Mouse (Mus musculus): ENCODE data around the gene Prap1. TPM values are rescaled to one million over a fixed set of nuclear protein-coding genes. Genes with fewer than 3 reads are reported as not detected.

Gene Prap1
- total and polyA plus RNA-seq, 2 experiments from 2014 or later, result 0.33 TPM; not detected in 1

GRCm38 (mm10) chr7:140120484-140120883, 27.3 kb downstream of the Prap1 start:
- ATAC-seq (ENCODE audit: insufficient read depth, low read depth) (no peak), DNase-seq (ENCODE audit: low spot score) (no peak)
- no peak overlapping the region for H3K9ac ChIP-seq (replicated peaks; ENCODE audit: low read depth, low read length)
- H3K27ac ChIP-seq (ENCODE audit: low read depth), result no peak overlapping the region
- TF ChIP-seq EP300 (IDR thresholded peaks at IDR 0.05; ENCODE audit: low read depth), result no peak
- no peaks in the 10 kb centered on the region for H3K9me3 ChIP-seq (replicated peaks; ENCODE audit: control insufficient read depth, low read length)
- no peak overlapping the region for H3K4me3 ChIP-seq (ENCODE audit: low read depth, low read length)
- peaks cover 10% of the 10 kb centered on the region; the same call in 1 of the 2 replicates for H3K4me1 ChIP-seq (ENCODE audit: control insufficient read depth, insufficient read depth)
- 79% methylated on average over 2 of the region's 2 CpGs for WGBS
- H3K27me3 ChIP-seq (ENCODE audit: control insufficient read depth, insufficient read depth, low read length), result no peaks in the 10 kb centered on the region
- no peak overlapping the region for H3K4me2 ChIP-seq (ENCODE audit: low read depth, low read length)
- no peaks in the 10 kb centered on the region for H3K36me3 ChIP-seq (replicated peaks; ENCODE audit: control insufficient read depth, insufficient read depth, low read length)

DNA sequence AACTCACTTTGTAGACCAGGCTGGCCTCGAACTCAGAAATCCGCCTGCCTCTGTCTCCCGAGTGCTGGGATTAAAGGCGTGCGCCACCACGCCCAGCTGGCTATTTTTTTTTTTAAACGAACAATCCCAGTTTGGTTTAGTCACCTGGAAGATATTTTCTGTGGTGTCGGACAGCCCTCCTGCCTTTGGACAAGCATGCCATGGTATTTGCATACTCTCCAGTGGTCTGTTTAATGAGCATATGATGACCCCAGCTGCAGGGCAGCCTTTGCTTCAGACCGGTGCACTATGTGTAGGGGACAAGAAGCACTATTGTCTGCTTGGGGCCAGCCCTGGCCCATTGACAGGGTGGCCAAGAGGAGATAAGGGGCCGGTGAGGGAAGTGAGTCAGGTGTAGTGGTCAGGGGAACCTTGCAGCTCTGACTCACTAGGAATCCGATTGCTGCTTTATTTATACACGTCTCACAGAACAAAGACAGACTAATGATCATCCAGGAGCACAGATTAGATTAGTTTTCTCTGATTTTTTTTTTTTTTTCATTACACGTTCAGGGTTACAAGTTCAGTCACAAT, 28.2 kb downstream of the Prap1 start:
- DNase-seq (ENCODE audit: low spot score), result no peak
- ATAC-seq (ENCODE audit: insufficient read depth, low read depth), result no peak
- Histone ChIP-seq H3K4me1 (ENCODE audit: control insufficient read depth, insufficient read depth) (peaks cover 10% of the 10 kb centered on the region; the same call in 1 of the 2 replicates), H3K9me3 (replicated peaks; ENCODE audit: control insufficient read depth, low read length) (no peaks in the 10 kb centered on the region), H3K27ac (ENCODE audit: low read depth) (no peak overlapping the region), H3K27me3 (ENCODE audit: control insufficient read depth, insufficient read depth, low read length) (no peaks in the 10 kb centered on the region), H3K4me2 (ENCODE audit: low read depth, low read length) (no peak overlapping the region), H3K4me3 (ENCODE audit: low read depth, low read length) (no peak overlapping the region), H3K9ac (replicated peaks; ENCODE audit: low read depth, low read length) (no peak overlapping the region), H3K36me3 (replicated peaks; ENCODE audit: control insufficient read depth, insufficient read depth, low read length) (no peaks in the 10 kb centered on the region)
- TF ChIP-seq CTCF (IDR thresholded peaks at IDR 0.05; ENCODE audit: low read depth) (no peak), EP300 (IDR thresholded peaks at IDR 0.05; ENCODE audit: low read depth) (no peak)
- WGBS, result 68% methylated on average over 13 of the region's 13 CpGs

DNA sequence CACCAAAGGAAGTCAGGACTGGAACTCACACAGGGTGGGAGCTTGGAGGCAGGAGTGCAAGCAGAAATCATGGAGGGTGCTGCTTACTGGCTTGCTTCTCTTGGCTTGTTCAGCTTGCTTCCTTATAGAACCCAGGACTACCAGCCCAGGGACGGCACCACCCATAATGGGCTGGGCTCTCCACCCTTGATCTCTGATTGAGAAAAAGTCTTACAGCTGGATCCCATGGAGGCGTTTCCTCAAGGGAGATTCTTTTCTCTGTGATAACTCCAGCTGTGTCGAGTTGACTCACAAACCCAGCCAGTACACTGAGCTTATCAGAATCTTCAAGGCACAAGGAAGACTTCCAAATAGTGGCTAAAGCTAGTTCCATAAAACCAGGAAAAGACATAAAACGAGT, 29.6 kb downstream of the Prap1 start:
- no peaks in the 10 kb centered on the region for H3K9me3 ChIP-seq (replicated peaks; ENCODE audit: control insufficient read depth, low read length)
- no peak for TF ChIP-seq EP300 (IDR thresholded peaks at IDR 0.05; ENCODE audit: low read depth)
- no peak for TF ChIP-seq CTCF (IDR thresholded peaks at IDR 0.05; ENCODE audit: low read depth)
- no peak overlapping the region for H3K9ac ChIP-seq (replicated peaks; ENCODE audit: low read depth, low read length)
- H3K4me2 ChIP-seq (ENCODE audit: low read depth, low read length), result no peak overlapping the region
- H3K4me1 ChIP-seq (ENCODE audit: control insufficient read depth, insufficient read depth), result peaks cover 6% of the 10 kb centered on the region; the same call in 1 of the 2 replicates
- no peaks in the 10 kb centered on the region for H3K36me3 ChIP-seq (replicated peaks; ENCODE audit: control insufficient read depth, insufficient read depth, low read length)
- DNase-seq (ENCODE audit: low spot score) (no peak), ATAC-seq (ENCODE audit: insufficient read depth, low read depth) (no peak)
- no peaks in the 10 kb centered on the region for H3K27me3 ChIP-seq (ENCODE audit: control insufficient read depth, insufficient read depth, low read length)
- no peak overlapping the region for H3K27ac ChIP-seq (ENCODE audit: low read depth)
- no peak overlapping the region for H3K4me3 ChIP-seq (ENCODE audit: low read depth, low read length)
- 20% methylated on average over 4 of the region's 4 CpGs for WGBS

- H3K9me3 ChIP-seq (replicated peaks; ENCODE audit: control insufficient read depth, low read length), result no peaks in the 10 kb centered on the region
- H3K4me3 ChIP-seq (ENCODE audit: low read depth, low read length), result no peak overlapping the region
- ATAC-seq (ENCODE audit: insufficient read depth, low read depth) (no peak), DNase-seq (ENCODE audit: low spot score) (no peak)
- H3K27me3 ChIP-seq (ENCODE audit: control insufficient read depth, insufficient read depth, low read length), result no peaks in the 10 kb centered on the region
- peaks cover 6% of the 10 kb centered on the region; the same call in 1 of the 2 replicates for H3K4me1 ChIP-seq (ENCODE audit: control insufficient read depth, insufficient read depth)
- no peak overlapping the region for H3K4me2 ChIP-seq (ENCODE audit: low read depth, low read length)
- TF ChIP-seq CTCF (IDR thresholded peaks at IDR 0.05; ENCODE audit: low read depth), result no peak
- no peak for TF ChIP-seq EP300 (IDR thresholded peaks at IDR 0.05; ENCODE audit: low read depth)
- no peaks in the 10 kb centered on the region for H3K36me3 ChIP-seq (replicated peaks; ENCODE audit: control insufficient read depth, insufficient read depth, low read length)
- H3K9ac ChIP-seq (replicated peaks; ENCODE audit: low read depth, low read length), result no peak overlapping the region
- WGBS, result 76% methylated on average over 1 of the region's 1 CpGs
- H3K27ac ChIP-seq (ENCODE audit: low read depth), result no peak overlapping the region
These were observed 31.2 kb downstream of the Prap1 start for GRCm38 (mm10) chr7:140124382-140124781.

- peaks cover 10% of the 10 kb centered on the region for H3K36me3 ChIP-seq (replicated peaks; ENCODE audit: control insufficient read depth, insufficient read depth, low read length)
- no peaks in the 10 kb centered on the region for H3K27me3 ChIP-seq (ENCODE audit: control insufficient read depth, insufficient read depth, low read length)
- ATAC-seq (ENCODE audit: insufficient read depth, low read depth) (peak; percentile 97), DNase-seq (ENCODE audit: low spot score) (peak; percentile 88)
- 2% methylated on average over 40 of the region's 40 CpGs for WGBS
- TF ChIP-seq EP300 (IDR thresholded peaks at IDR 0.05; ENCODE audit: low read depth), result no peak
- TF ChIP-seq CTCF (IDR thresholded peaks at IDR 0.05; ENCODE audit: low read depth), result no peak
- H3K9me3 ChIP-seq (replicated peaks; ENCODE audit: control insufficient read depth, low read length), result no peaks in the 10 kb centered on the region
- H3K9ac ChIP-seq (replicated peaks; ENCODE audit: low read depth, low read length), result peak overlapping the region; percentile 68
- H3K4me3 ChIP-seq (ENCODE audit: low read depth, low read length), result peak overlapping the region; percentile 72
- peak overlapping the region; percentile 86 for H3K4me2 ChIP-seq (ENCODE audit: low read depth, low read length)
- H3K27ac ChIP-seq (ENCODE audit: low read depth), result no peak overlapping the region; the same call in 1 of the 2 replicates
- H3K4me1 ChIP-seq (ENCODE audit: control insufficient read depth, insufficient read depth), result peaks cover 6% of the 10 kb centered on the region; the same call in 1 of the 2 replicates
These were observed 32.3 kb downstream of the Prap1 start for GRCm38 (mm10) chr7:140125278-140126021.
